Mouse (Mus musculus) induced T-regulatory cell, adult 2 months (primary cell): ENCODE data around the gene Gpr139.

Source experiments
- DNase-seq: peaks from one replicate; pipeline ENCODE4 v3.0.0-alpha.2; 2012; ENCODE audit warnings: low read depth

Gene Gpr139

GRCm38 (mm10) chr7:119184341-119185143 lies at the start of gene Gpr139:
Gene Gpr139 (minus strand): TSS chr7:119184603.
- DNase-seq = no peak

- DNase-seq = no peak
Observed at GRCm38 (mm10) chr7:119230971-119231370, 46.6 kb upstream of the Gpr139 start.

DNA sequence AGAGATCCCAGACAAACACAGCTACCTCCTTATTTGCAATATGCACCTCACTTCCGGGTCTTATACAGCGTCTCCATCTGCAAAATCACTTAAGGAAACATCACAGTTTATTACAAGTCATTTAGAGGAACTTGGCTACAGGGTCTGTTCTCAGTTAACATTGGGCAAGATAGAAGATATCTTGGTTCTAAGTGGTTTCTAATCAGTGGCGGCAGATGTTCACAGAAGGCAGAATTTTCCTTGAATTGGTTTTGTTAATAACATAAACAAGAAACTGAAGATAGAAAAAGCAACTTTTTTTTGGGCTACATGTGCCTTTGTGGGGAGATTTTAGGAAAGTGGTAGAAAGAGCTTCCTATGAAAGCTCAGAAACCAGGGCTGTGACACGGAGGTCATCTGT lies 38.3 kb upstream of the Gpr139 start:
- DNase-seq = no peak

DNA sequence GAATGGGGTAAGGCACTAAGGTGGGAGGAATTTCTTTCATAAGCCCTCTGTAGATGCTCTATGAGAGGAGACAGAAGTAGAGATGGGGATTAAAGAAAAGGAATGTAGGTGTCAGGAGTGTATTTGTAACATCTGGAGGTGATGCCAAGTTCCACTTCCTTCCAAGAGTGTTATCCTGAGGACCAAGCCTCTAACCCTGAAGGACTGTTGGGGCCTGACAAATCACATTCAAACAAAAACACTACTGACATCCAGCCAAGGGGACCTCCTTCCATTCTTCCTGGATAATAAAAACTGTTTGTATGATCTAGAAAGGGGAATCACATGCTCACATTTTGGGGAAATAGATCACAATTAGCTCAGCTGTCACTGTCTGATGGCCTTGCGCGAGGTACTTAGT lies 34.7 kb upstream of the Gpr139 start:
- no peak for DNase-seq

GRCm38 (mm10) chr7:119207251-119207650 lies 22.8 kb upstream of the Gpr139 start:
- DNase-seq = no peak

GRCm38 (mm10) chr7:119186374-119186773 lies 2.0 kb upstream of the Gpr139 start:
- no peak for DNase-seq

- no peak for DNase-seq
Observed at GRCm38 (mm10) chr7:119185181-119185940, 958 bp upstream of the Gpr139 start.

GRCm38 (mm10) chr7:119181053-119181452 lies 3.4 kb downstream of the Gpr139 start:
- DNase-seq = no peak

DNA sequence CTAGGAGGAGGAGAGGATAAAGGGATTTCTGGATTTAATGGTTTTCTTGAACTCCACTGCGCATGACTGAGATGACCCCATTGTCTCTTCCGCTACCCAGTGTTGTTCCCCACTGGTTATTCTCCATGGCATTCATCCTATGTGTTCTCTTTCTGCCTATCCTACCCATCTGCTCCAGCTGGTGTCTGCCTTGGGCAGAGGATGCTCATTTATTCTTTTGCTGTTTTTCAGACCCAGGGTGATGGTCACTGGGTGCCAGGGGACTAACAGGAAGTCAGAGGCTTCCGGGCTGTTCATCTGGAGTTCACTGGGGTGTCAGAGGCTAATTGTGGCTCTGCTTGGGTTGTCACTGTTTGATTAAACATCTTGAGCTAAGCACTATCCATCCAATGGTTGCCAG lies 24.4 kb downstream of the Gpr139 start:
- no peak for DNase-seq

DNA sequence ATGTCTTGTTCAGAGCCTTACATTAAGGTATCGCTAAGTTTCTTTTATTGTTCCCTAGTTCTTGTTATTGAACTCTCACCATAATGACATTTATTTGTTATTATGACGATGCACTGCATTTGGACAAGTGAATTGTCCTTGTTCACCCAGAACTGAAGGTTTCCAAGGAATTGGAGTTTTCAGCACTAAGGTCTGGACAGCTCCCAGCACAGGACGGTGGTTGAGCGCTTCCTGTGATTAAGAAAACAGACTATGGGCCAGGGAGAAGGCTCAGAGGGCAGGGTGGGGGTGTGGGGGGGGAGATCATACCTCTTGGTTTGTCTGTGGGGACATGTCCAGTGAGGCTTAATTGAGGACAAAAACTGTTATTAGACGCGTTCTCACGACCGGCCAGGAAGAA lies 72.6 kb downstream of the Gpr139 start:
- DNase-seq = no peak

DNA sequence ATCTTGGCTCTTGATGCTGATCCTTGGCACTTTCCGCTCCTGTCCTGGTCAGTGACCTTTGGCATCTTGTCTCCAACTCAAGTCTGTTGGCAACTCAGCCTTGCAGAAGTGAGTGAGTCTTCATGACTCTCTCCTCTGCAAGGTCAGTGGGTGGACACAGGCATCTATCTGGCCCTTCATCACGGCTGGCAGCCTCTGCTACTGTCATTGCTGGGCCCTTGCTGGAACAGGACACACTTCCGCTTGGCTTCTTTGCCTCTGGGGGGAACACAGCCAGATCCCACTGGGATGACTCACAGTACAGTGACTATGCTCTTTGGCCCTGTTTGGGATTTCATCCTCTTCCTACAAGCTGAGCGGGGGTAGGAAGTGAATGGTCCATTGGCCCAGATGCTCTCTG lies 78.5 kb downstream of the Gpr139 start:
- no peak for DNase-seq

DNA sequence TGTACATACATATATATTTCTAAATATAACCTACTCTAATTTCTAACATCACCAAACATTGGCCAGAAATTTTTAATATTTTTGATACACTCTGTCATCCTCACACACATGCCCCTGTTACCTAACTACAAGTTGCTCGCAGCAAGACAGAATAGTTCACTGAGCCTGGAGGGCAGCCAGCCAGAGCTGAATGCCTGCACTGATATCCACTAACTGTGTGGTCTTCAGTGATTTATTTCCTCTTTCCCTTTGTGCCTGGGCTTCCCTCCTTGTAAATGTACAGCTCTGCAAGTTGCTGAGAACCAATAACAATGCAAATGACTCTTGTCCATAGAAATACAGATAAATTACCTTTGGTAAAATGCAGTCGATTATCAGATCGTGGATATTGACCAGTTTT lies 87.8 kb downstream of the Gpr139 start:
- no peak for DNase-seq
